Mouse (Mus musculus) embryonic facial prominence, embryonic 11.5 days (tissue): Measurements from ENCODE around the gene Rab8b. TPM values are rescaled to one million over a fixed set of nuclear protein-coding genes. Genes with fewer than 3 reads are reported as not detected.

ENCODE experiments used
- polyA plus RNA-seq: library from polyadenylated mRNA; unstranded; fragments of >200 nt; fragmentation: Nextera tagmentation; extraction: Ambion mirVana; gene quantifications from 2 replicates; pipeline ENCODE4 v1.2.1, GENCODE M21; 2014

Rab8b gene
- polyA plus RNA-seq, 1 experiment from 2014 or later = 18.8 TPM

Other genes starting within 250 kb of the Rab8b start
- gene Car12, start 206.0 kb downstream of the Rab8b start, polyA plus RNA-seq = 2.3 and 2.9 TPM in 2 replicates
- gene Aph1b, start 124.2 kb downstream of the Rab8b start, polyA plus RNA-seq = 12.7 and 13.3 TPM in 2 replicates
- 0.10 and 0.11 TPM in 2 replicates for gene Gm10647, start 122.6 kb downstream of the Rab8b start, polyA plus RNA-seq
- 1.8 and 3.1 TPM in 2 replicates for gene Aph1c, start 85.0 kb downstream of the Rab8b start, polyA plus RNA-seq
- 703 and 709 TPM in 2 replicates for gene Rps27l, start 26.4 kb upstream of the Rab8b start, polyA plus RNA-seq
- gene Lactb, start 55.8 kb upstream of the Rab8b start, polyA plus RNA-seq = 10.2 and 11.3 TPM in 2 replicates
- gene Tpm1, start 129.7 kb upstream of the Rab8b start, polyA plus RNA-seq = 563 and 596 TPM in 2 replicates